Mouse (Mus musculus) intestine, postnatal 0 days (tissue): ENCODE measurements at regions not wholly inside any gene's neighbourhood (a gene's known extent, or its start where the extent isn't known, plus 50 kb on each side); places are given as distances from the start of the nearest gene placed in this dataset.

Experiments used
- ATAC-seq: fragments of 200-750 bp; cut with Nextera tagmentation; 2 replicates; pipeline ENCODE4 v1.8.0; 2017; ENCODE audit warnings: mild to moderate bottlenecking, moderate TSS enrichment, moderate library complexity
- H3K27ac ChIP-seq: fragments of 300-500 bp; sonication (generic); 2 replicates; pipeline ENCODE4 v1.5.1; 2014; ENCODE audit warnings: mild to moderate bottlenecking, low read depth, low read length, moderate library complexity
- H3K27me3 ChIP-seq: fragments of 300-500 bp; sonication (generic); replicated peaks from 2 replicates; pipeline ENCODE4 v1.6.1; 2014; ENCODE audit warnings: low read length, mixed read lengths; ENCODE audit not compliant: control insufficient read depth, insufficient read depth
- H3K36me3 ChIP-seq: fragments of 300-500 bp; sonication (generic); 2 replicates; pipeline ENCODE4 v1.6.1; 2014; ENCODE audit warnings: mild to moderate bottlenecking, moderate library complexity; ENCODE audit not compliant: control insufficient read depth, insufficient read depth
- H3K4me1 ChIP-seq: fragments of 300-500 bp; sonication (generic); replicated peaks from 2 replicates; pipeline ENCODE4 v1.6.1; 2014; ENCODE audit warnings: antibody characterized with exemption, low read length, mixed read lengths; ENCODE audit not compliant: control insufficient read depth, insufficient read depth
- H3K4me2 ChIP-seq: fragments of 300-500 bp; sonication (generic); replicated peaks from 2 replicates; pipeline ENCODE4 v1.6.1; 2014; ENCODE audit warnings: low read depth, mild to moderate bottlenecking, moderate library complexity
- H3K4me3 ChIP-seq: fragments of 300-500 bp; sonication (generic); 2 replicates; pipeline ENCODE4 v1.5.1; 2014; ENCODE audit warnings: low read depth, low read length
- H3K9ac ChIP-seq: fragments of 300-500 bp; sonication (generic); 2 replicates; pipeline ENCODE4 v1.6.1; 2014; ENCODE audit warnings: mild to moderate bottlenecking, low read depth, low read length
- H3K9me3 ChIP-seq: fragments of 300-500 bp; sonication (generic); 2 replicates; pipeline ENCODE4 v1.6.1; 2016; ENCODE audit warnings: mixed run types; ENCODE audit not compliant: control insufficient read depth
- CTCF ChIP-seq: sonication (generic); IDR thresholded peaks from 2 replicates; pipeline ENCODE4 v1.5.1; 2016; ENCODE audit warnings: low read depth, mild to moderate bottlenecking, control low read depth, antibody characterized with exemption, moderate library complexity
- WGBS: fragments of 180-500 bp; shearing (Covaris S2); extraction: QIAGEN DNeasy Blood & Tissue Kit; methylation state at CpG from one replicate; pipeline ENCODE4 v1.1.7; 2014; 5-methylcytosine and 5-hydroxymethylcytosine counted together

GRCm38 (mm10) chr5:47274256-47274638, 708.7 kb upstream of the Slit2 start:
- no peak overlapping the region for H3K27ac ChIP-seq
- no peak for ATAC-seq

GRCm38 (mm10) chr5:47276231-47277195, 706.4 kb upstream of the Slit2 start:
- Histone ChIP-seq H3K27me3 (no peaks in the 10 kb centered on the region), H3K27ac (no peak overlapping the region), H3K9me3 (no peaks in the 10 kb centered on the region), H3K4me2 (no peak overlapping the region), H3K9ac (no peak overlapping the region), H3K4me1 (no peaks in the 10 kb centered on the region), H3K36me3 (no peaks in the 10 kb centered on the region), H3K4me3 (no peak overlapping the region)
- 32% methylated on average over 5 of the region's 5 CpGs for WGBS
- TF ChIP-seq CTCF: no peak
- ATAC-seq: 0 out of 2 replicates have a peak, but pooled peaks have one; percentile 31

More at GRCm38 (mm10) chr5:47274256-47274638, 708.7 kb upstream of the Slit2 start:
- no peak for TF ChIP-seq CTCF
- Histone ChIP-seq H3K4me1 (no peaks in the 10 kb centered on the region), H3K9me3 (no peaks in the 10 kb centered on the region), H3K36me3 (no peaks in the 10 kb centered on the region), H3K4me3 (no peak overlapping the region), H3K27me3 (no peaks in the 10 kb centered on the region), H3K9ac (no peak overlapping the region), H3K4me2 (no peak overlapping the region)
- WGBS: 71% methylated on average over 1 of the region's 1 CpGs

GRCm38 (mm10) chr5:47279630-47280029, 703.3 kb upstream of the Slit2 start:
- Histone ChIP-seq H3K27ac (no peak overlapping the region), H3K4me3 (no peak overlapping the region), H3K9me3 (no peaks in the 10 kb centered on the region), H3K27me3 (no peaks in the 10 kb centered on the region), H3K4me2 (no peak overlapping the region), H3K9ac (no peak overlapping the region), H3K4me1 (no peaks in the 10 kb centered on the region), H3K36me3 (no peaks in the 10 kb centered on the region)
- 82% methylated on average over 3 of the region's 3 CpGs for WGBS
- no peak for TF ChIP-seq CTCF
- ATAC-seq: no peak

GRCm38 (mm10) chr5:47299602-47300001, 683.3 kb upstream of the Slit2 start:
- Histone ChIP-seq H3K9me3 (no peaks in the 10 kb centered on the region), H3K27me3 (no peaks in the 10 kb centered on the region), H3K4me3 (no peak overlapping the region), H3K36me3 (no peaks in the 10 kb centered on the region), H3K27ac (no peak overlapping the region), H3K9ac (no peak overlapping the region), H3K4me2 (no peak overlapping the region), H3K4me1 (no peaks in the 10 kb centered on the region)
- 79% methylated on average over 4 of the region's 4 CpGs for WGBS
- no peak for TF ChIP-seq CTCF
- no peak for ATAC-seq

- TF ChIP-seq CTCF: no peak
- Histone ChIP-seq H3K9ac (no peak overlapping the region), H3K27ac (no peak overlapping the region), H3K4me1 (no peaks in the 10 kb centered on the region), H3K36me3 (no peaks in the 10 kb centered on the region), H3K4me2 (no peak overlapping the region), H3K4me3 (no peak overlapping the region), H3K9me3 (no peaks in the 10 kb centered on the region), H3K27me3 (no peaks in the 10 kb centered on the region)
- ATAC-seq: no peak
- WGBS: 82% methylated on average over 4 of the region's 4 CpGs
These were observed 665.4 kb upstream of the Slit2 start for GRCm38 (mm10) chr5:47317506-47317905.

- ATAC-seq: no peak
- Histone ChIP-seq H3K4me3 (no peak overlapping the region), H3K27ac (no peak overlapping the region), H3K9ac (no peak overlapping the region), H3K27me3 (no peaks in the 10 kb centered on the region), H3K4me2 (no peak overlapping the region), H3K4me1 (no peaks in the 10 kb centered on the region), H3K36me3 (no peaks in the 10 kb centered on the region), H3K9me3 (no peaks in the 10 kb centered on the region)
- 72% methylated on average over 1 of the region's 1 CpGs for WGBS
- TF ChIP-seq CTCF: no peak
These were observed 664.8 kb upstream of the Slit2 start for GRCm38 (mm10) chr5:47318147-47318546.
